Mouse (Mus musculus): ENCODE measurements around the gene Poldip2. TPM values are rescaled to one million over a fixed set of nuclear protein-coding genes. Genes with fewer than 3 reads are reported as not detected.
A peak's percentile ranks its signal among the peaks of the same experiment; 100 is the strongest.

Poldip2 gene
- 39.6 and 50.4 TPM in 2 replicates for polyA plus RNA-seq (2012; rRNA removed)

DNA sequence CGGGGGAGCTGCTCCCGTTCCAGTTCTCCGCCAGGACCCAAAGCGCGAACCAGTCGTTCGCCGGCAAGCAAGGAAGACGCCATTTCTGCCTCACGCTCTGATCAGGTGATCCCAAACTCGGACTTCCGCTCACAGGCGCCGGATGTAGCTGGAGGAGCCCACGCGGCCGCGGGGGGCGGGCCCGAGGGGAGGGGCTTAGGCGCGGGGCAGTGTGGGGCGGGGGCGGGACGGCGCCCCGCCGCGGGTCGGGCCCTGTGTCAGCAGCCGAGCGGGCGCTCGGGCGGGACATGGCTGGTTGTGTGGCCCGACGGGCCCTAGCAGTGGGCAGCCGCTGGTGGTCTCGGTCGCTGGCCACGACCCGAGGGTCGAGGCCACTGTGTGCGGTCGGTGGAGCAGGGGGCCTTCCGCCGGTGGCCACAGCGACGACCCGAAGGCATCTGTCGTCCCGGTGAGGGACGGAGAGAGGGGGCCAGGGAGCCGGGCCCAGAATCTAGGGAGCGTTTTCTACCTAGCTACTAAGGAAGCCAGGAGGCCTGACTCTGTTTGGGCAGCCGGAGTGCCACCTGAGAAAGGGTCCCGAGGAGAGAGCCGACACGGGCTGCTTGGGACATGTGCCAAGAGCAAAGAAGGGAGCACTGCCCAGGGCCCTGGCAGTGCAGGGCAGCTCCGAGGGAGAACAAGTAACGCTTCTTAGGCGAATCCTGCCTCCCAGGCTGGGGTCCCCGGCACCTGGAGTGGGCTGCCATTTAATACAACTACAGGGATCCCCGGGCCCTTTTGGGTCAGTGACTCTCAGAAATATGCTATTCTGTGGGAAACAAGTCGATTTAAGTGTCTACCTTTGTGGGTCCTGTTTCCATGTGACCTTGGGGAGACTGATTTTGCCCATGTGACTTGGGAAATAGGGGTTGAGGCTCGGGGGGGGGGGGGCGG lies at the start of gene Poldip2, which contains the start of gene Tmem199:
Poldip2 (plus strand) TSS at position 169 of the 933 bp plus-strand sequence.
Tmem199 (minus strand) TSS at position 148 of the 933 bp plus-strand sequence.
- under 1% methylated on average over 67 of the region's 67 CpGs for WGBS
- peak within 1 kb of the TSS; percentile 95 for H3K4me3 ChIP-seq (replicated peaks; ENCODE audit: extremely low read depth, low read depth, low read length)
- peak; percentile 81 for DNase-seq
- peaks cover 5% of the 10 kb centered on the region; the same call in 1 of the 2 replicates for H3K4me1 ChIP-seq (ENCODE audit: control insufficient read depth, insufficient read depth, low read length)
- TF ChIP-seq CTCF (IDR thresholded peaks at IDR 0.05; ENCODE audit: insufficient read depth, low read length) = no peak
- peak; percentile 76; the same call in 1 of the 2 replicates for TF ChIP-seq POLR2A (IDR thresholded peaks at IDR 0.05; ENCODE audit: borderline replicate concordance, extremely low read depth, low read depth, low read length)

DNA sequence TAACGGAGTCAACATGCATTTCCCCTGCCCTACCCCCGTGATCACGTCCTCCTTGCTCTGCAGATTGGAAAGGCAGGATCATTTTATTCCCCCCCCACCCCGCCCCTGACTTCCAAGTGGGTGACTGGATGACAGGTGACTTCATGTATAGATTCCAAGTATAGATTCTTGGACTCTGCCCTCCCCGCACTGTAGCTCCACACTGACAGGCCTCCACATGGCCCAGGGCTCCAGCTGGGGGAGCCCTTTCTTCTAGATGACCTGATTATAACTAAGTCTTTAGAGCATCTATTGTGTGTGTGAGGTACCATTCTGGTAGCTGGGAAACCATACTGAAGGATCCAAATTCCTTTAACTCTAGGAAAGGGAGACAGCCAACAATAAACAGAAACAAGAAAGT lies 49.3 kb upstream of the Poldip2 start:
- H3K4me3 ChIP-seq (replicated peaks; ENCODE audit: extremely low read depth, low read depth, low read length) = no peak overlapping the region
- WGBS = 87% methylated on average over 5 of the region's 5 CpGs
- no peak for TF ChIP-seq CTCF (IDR thresholded peaks at IDR 0.05; ENCODE audit: insufficient read depth, low read length)
- TF ChIP-seq POLR2A (IDR thresholded peaks at IDR 0.05; ENCODE audit: borderline replicate concordance, extremely low read depth, low read depth, low read length) = no peak
- H3K4me1 ChIP-seq (ENCODE audit: control insufficient read depth, insufficient read depth, low read length) = no peaks in the 10 kb centered on the region; the same call in 1 of the 2 replicates
- DNase-seq = no peak

DNA sequence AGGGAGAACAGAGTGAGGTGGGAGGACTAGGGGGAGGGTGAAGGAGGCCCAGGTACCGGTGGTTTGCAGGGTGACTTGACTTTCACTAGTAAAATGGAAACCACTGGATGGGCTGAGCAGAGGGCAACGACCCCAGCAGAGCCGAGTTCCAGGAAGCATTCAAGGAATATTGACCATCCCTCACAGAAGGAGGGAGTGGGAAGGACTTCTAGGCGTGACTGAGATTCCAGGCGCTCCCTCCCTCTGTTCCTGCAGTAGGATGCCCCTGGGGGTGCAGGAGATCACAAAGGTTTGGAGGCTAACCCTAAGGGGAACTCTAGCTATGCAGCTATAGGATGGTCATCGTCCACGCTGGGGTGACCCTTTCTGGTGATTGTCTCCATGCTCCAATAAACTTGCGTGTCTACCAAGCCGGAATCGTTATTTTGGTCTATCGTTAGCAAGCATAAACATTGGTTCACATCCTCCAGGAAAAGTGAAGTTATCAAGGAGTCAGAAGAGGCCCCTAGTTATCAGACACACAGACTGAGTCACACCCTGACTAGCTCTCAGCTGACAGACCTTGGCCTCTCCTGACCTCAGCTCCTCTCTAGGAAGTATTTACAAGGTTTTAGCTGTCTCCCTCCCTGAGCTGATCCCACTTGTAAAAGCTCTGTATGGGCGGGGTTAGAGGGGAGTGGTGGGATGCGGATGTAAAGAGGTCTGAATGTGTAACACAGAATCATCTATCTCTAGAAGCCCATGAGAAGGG lies 48.5 kb upstream of the Poldip2 start:
- DNase-seq = no peak
- 52% methylated on average over 13 of the region's 13 CpGs for WGBS
- Histone ChIP-seq H3K4me1 (ENCODE audit: control insufficient read depth, insufficient read depth, low read length) (no peaks in the 10 kb centered on the region; the same call in 1 of the 2 replicates), H3K4me3 (replicated peaks; ENCODE audit: extremely low read depth, low read depth, low read length) (no peak overlapping the region)
- TF ChIP-seq CTCF (IDR thresholded peaks at IDR 0.05; ENCODE audit: insufficient read depth, low read length) (no peak), POLR2A (IDR thresholded peaks at IDR 0.05; ENCODE audit: borderline replicate concordance, extremely low read depth, low read depth, low read length) (no peak)

DNA sequence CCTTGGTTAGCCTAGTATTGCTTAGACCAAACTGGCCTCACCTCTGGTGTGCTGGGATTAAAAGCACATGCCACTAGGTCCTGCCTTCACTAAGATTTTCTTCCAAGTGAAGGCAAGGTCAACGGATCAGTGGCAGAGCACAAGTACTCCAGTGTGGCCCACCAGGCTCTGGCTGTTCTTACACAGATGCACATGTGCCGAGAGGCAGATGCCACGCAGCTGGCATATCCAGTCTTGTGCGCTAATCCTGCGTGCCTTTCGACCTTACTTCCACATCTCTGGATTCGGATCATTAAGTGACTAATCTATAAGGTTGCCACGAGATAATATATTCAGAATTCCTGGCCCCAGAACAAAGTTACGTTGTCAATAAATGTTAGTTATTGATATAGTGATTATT lies 46.9 kb upstream of the Poldip2 start:
- TF ChIP-seq CTCF (IDR thresholded peaks at IDR 0.05; ENCODE audit: insufficient read depth, low read length) (no peak), POLR2A (IDR thresholded peaks at IDR 0.05; ENCODE audit: borderline replicate concordance, extremely low read depth, low read depth, low read length) (no peak)
- Histone ChIP-seq H3K4me3 (replicated peaks; ENCODE audit: extremely low read depth, low read depth, low read length) (peak overlapping the region; percentile 84), H3K4me1 (ENCODE audit: control insufficient read depth, insufficient read depth, low read length) (no peaks in the 10 kb centered on the region; the same call in 1 of the 2 replicates)
- 30% methylated on average over 9 of the region's 9 CpGs for WGBS
- no peak for DNase-seq

DNA sequence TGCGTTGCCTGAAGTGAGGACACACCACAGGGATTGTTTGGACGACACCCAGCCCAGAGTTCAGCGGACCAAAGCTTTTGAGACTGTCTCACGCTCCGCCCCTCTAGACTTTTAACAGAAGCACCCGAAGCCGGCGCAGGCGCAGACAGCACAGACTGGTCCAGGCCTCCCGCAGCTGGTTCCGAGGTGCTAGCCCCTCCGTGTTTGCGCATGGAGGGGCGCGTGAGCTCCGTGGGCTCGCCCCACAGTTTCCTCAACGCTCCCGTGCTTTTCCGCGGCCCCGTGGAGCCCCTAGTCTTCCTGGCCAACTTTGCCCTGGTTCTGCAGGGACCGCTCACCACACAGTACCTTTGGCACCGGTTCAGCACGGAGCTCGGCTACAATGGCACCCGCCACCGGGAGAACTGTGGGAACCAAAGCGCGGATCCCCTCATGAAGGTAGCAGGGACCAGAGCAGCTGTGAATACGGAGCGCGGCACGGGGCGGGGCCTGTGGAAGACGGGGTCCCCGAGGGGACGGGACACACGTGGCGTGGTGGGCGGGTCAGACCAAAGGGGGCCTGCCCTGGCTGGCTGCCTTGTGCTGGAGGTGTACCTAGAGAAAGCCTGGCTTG lies 46.3 kb upstream of the Poldip2 start, which contains the start of gene Slc46a1:
Slc46a1 (plus strand) TSS at position 130 of the 613 bp plus-strand sequence.
- H3K4me3 ChIP-seq (replicated peaks; ENCODE audit: extremely low read depth, low read depth, low read length) = peak within 1 kb of the TSS; percentile 84

DNA sequence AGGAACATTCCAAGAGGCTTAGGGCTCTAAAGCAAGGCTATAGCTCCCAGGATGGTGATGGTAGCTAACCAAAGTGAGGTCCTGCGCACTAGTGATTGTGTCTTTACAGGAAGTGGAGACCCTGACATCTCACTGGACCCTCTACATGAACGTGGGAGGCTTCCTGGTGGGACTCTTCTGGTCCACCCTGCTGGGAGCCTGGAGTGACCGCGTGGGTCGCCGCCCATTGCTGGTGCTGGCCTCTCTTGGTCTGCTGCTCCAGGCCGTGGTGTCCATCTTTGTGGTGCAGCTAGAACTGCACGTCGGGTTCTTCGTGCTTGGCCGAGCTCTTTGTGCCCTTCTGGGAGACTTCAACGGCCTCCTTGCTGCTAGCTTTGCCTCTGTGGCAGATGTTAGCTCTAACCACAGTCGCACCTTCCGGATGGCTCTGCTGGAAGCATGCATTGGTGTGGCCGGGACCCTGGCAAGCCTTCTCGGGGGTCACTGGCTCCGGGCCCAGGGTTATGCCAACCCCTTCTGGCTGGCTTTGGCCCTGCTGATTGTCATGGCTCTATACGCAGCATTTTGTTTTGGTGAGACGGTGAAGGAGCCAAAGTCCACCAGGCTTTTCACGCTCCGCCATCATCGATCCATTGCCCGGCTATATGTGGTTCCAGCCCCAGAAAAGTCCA lies 45.6 kb upstream of the Poldip2 start:
- WGBS = 71% methylated on average over 23 of the region's 23 CpGs
- no peak for DNase-seq
- H3K4me1 ChIP-seq (ENCODE audit: control insufficient read depth, insufficient read depth, low read length) = no peaks in the 10 kb centered on the region; the same call in 1 of the 2 replicates
- TF ChIP-seq POLR2A (IDR thresholded peaks at IDR 0.05; ENCODE audit: borderline replicate concordance, extremely low read depth, low read depth, low read length) (no peak), CTCF (IDR thresholded peaks at IDR 0.05; ENCODE audit: insufficient read depth, low read length) (no peak)
- H3K4me3 ChIP-seq (replicated peaks; ENCODE audit: extremely low read depth, low read depth, low read length) = no peak overlapping the region

More for the DNA sequence above, 46.3 kb upstream of the Poldip2 start, which contains the start of gene Slc46a1:
- WGBS = under 1% methylated on average over 41 of the region's 41 CpGs
- TF ChIP-seq CTCF (IDR thresholded peaks at IDR 0.05; ENCODE audit: insufficient read depth, low read length) (no peak), POLR2A (IDR thresholded peaks at IDR 0.05; ENCODE audit: borderline replicate concordance, extremely low read depth, low read depth, low read length) (no peak)
- no peaks in the 10 kb centered on the region; the same call in 1 of the 2 replicates for H3K4me1 ChIP-seq (ENCODE audit: control insufficient read depth, insufficient read depth, low read length)
- peak; percentile 67 for DNase-seq

DNA sequence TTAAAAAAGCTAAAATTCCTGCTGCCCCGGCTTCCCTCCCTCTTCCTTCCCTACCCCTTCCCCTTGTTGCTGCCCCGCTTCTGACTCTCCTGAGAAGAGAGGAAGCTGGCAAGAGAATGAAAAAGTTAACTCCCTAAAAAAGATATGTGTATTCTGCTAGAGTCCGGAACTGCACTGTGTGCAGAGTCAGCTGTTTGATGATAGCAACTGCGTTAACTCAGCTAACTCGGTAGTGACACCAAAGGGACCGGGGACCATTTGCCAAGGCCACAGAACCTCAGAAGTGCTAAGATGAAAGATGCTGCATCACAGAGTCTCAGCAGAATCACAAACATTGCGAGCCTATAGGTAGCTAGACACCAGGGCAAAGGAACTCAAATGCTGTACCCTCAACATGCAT lies 44.5 kb upstream of the Poldip2 start:
- no peak for TF ChIP-seq POLR2A (IDR thresholded peaks at IDR 0.05; ENCODE audit: borderline replicate concordance, extremely low read depth, low read depth, low read length)
- no peak for TF ChIP-seq CTCF (IDR thresholded peaks at IDR 0.05; ENCODE audit: insufficient read depth, low read length)
- Histone ChIP-seq H3K4me1 (ENCODE audit: control insufficient read depth, insufficient read depth, low read length) (no peaks in the 10 kb centered on the region; the same call in 1 of the 2 replicates), H3K4me3 (replicated peaks; ENCODE audit: extremely low read depth, low read depth, low read length) (no peak overlapping the region)
- DNase-seq = no peak
- 78% methylated on average over 7 of the region's 7 CpGs for WGBS

DNA sequence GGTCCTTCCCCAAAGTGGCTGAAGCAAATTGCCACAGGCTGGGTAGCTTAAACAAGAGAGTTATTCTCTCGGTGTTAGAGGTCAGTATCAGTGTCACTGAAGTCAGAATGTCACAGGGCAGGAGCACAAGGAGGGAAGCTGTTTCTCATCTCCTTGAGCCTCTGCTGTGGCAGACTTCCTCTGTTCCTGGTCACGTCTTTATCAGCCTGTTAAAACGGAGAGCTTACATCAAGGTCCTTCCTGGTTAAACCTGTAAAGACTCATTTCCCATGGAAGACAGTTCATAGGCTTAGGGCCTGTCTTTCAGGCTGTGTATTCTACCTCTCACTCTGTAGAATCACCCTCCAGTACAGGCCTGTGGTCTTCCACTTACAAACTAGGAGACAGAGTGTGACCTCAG lies 44.1 kb upstream of the Poldip2 start:
- TF ChIP-seq POLR2A (IDR thresholded peaks at IDR 0.05; ENCODE audit: borderline replicate concordance, extremely low read depth, low read depth, low read length) = no peak
- no peak for TF ChIP-seq CTCF (IDR thresholded peaks at IDR 0.05; ENCODE audit: insufficient read depth, low read length)
- 46% methylated on average over 3 of the region's 3 CpGs for WGBS
- DNase-seq = no peak
- Histone ChIP-seq H3K4me1 (ENCODE audit: control insufficient read depth, insufficient read depth, low read length) (no peaks in the 10 kb centered on the region; the same call in 1 of the 2 replicates), H3K4me3 (replicated peaks; ENCODE audit: extremely low read depth, low read depth, low read length) (no peak overlapping the region)
